Mouse (Mus musculus): ENCODE measurements around the gene Sh2d4b. TPM values are rescaled to one million over a fixed set of nuclear protein-coding genes. Genes with fewer than 3 reads are reported as not detected.
A peak's percentile ranks its signal among the peaks of the same experiment; 100 is the strongest.

The Sh2d4b gene
- polyA plus RNA-seq, 1 experiment from 2014 or later = 0.65 TPM

DNA sequence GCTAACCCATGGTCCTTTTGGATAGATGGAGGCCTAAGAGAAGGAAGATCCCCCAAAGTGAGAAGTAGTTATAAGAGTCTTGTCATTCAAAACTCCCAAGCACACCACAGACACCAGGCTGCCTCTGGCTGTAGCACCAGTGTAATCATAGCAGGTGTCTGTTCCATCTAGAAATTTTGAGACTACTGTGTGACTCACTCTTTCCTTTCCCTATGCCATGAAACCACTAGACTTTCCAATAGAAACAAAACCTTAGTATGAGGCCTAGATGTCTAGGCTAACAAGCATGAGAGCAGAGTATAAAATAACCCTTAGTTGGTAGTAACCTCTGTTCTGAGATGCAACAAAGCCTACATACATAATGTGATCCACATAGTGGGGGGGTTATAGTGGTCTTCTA is 55.7 kb downstream of the Sh2d4b start:
- H3K4me1 ChIP-seq (ENCODE audit: control insufficient read depth, insufficient read depth, low read length) = no peaks in the 10 kb centered on the region
- no peaks in the 10 kb centered on the region for H3K27me3 ChIP-seq (ENCODE audit: control insufficient read depth, insufficient read depth, low read length)
- H3K4me2 ChIP-seq (replicated peaks; ENCODE audit: low read depth, low read length) = no peak overlapping the region
- H3K27ac ChIP-seq (ENCODE audit: low read depth, low read length) = no peak overlapping the region
- no peak overlapping the region for H3K4me3 ChIP-seq (ENCODE audit: low read length)
- no peaks in the 10 kb centered on the region for H3K36me3 ChIP-seq (ENCODE audit: control insufficient read depth, insufficient read depth, low read length)
- H3K9me3 ChIP-seq (ENCODE audit: control insufficient read depth, low read length) = no peaks in the 10 kb centered on the region
- no peak overlapping the region for H3K9ac ChIP-seq (ENCODE audit: low read depth, low read length)
- no peak for ATAC-seq (ENCODE audit: low FRiP score, low TSS enrichment)

DNA sequence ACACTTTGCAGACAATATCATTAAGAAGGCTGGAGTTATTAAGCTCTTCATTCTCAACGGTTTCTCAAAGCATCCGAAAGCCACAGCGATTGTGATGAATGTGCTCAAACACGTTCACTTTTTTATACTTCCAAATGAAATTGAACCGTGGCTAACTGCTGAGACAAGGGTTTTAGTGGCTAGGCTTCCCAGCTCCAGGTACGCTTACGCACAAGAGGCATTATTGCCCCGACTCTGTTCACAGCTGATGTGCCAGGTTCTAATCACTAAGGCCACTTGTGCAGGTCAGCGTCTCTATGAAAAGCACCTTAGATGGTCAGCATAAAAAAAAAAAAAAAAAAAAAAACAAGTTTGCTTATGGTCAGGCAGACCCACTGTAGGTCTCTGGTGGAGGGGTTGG is 62.6 kb downstream of the Sh2d4b start:
- H3K4me2 ChIP-seq (replicated peaks; ENCODE audit: low read depth, low read length) = no peak overlapping the region

DNA sequence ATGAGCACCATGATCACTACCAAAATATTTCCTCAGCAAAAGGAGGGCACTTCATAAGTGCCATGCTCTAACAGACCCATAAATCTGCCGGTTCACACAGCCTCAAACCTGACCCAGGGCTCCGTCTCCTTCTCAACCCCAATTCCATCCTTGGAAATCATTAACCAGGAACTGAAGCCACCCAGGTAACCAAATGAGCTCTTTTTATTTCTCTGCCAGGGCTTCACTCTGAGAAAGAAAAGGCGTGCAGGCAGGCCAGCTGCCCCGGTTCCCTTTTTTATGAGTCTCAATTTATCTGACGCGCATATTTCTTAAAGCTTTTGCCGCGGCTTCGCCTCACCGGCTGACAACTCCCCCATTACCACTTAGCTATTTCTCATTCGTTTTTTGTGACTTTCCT is 63.0 kb downstream of the Sh2d4b start:
- Histone ChIP-seq H3K27ac (ENCODE audit: low read depth, low read length) (peak overlapping the region; percentile 47; the same call in 1 of the 2 replicates), H3K27me3 (ENCODE audit: control insufficient read depth, insufficient read depth, low read length) (no peaks in the 10 kb centered on the region), H3K4me3 (ENCODE audit: low read length) (no peak overlapping the region), H3K4me1 (ENCODE audit: control insufficient read depth, insufficient read depth, low read length) (0 out of 2 replicates have a peak, but pooled peaks cover 3% of the 10 kb centered on the region), H3K36me3 (ENCODE audit: control insufficient read depth, insufficient read depth, low read length) (no peaks in the 10 kb centered on the region), H3K4me2 (replicated peaks; ENCODE audit: low read depth, low read length) (no peak overlapping the region), H3K9me3 (ENCODE audit: control insufficient read depth, low read length) (no peaks in the 10 kb centered on the region), H3K9ac (ENCODE audit: low read depth, low read length) (no peak overlapping the region)
- peak; percentile 75; the same call in 1 of the 2 replicates for ATAC-seq (ENCODE audit: low FRiP score, low TSS enrichment)
- 28% methylated on average over 11 of the region's 11 CpGs for WGBS

More for the DNA sequence above, 62.6 kb downstream of the Sh2d4b start:
- Histone ChIP-seq H3K9me3 (ENCODE audit: control insufficient read depth, low read length) (no peaks in the 10 kb centered on the region), H3K27ac (ENCODE audit: low read depth, low read length) (peak overlapping the region; percentile 2; the same call in 1 of the 2 replicates), H3K9ac (ENCODE audit: low read depth, low read length) (no peak overlapping the region), H3K4me3 (ENCODE audit: low read length) (no peak overlapping the region), H3K27me3 (ENCODE audit: control insufficient read depth, insufficient read depth, low read length) (no peaks in the 10 kb centered on the region), H3K4me1 (ENCODE audit: control insufficient read depth, insufficient read depth, low read length) (0 out of 2 replicates have a peak, but pooled peaks cover 3% of the 10 kb centered on the region), H3K36me3 (ENCODE audit: control insufficient read depth, insufficient read depth, low read length) (no peaks in the 10 kb centered on the region)
- WGBS = 64% methylated on average over 9 of the region's 9 CpGs
- ATAC-seq (ENCODE audit: low FRiP score, low TSS enrichment) = no peak

DNA sequence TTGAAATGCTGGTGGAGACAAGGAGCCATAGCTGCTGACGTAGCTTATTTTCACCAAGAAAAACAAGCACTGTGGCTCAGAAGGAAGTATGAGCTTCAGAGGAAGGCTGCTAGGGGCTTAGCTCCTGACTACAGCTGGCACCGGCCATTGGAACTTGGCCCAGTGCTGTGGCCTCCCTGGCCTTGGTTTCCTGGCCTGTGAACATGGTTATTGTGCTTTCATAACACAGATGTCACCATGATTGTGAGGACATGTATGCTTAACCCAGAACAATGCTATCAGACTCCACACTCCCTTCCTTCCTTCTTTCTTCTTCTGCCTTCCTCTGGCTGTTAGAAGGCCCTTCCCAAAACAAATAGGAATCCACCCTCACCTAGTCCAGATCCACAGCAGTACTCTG is 75.0 kb downstream of the Sh2d4b start:
- ATAC-seq (ENCODE audit: low FRiP score, low TSS enrichment) = no peak
- 67% methylated on average over 2 of the region's 2 CpGs for WGBS
- no peaks in the 10 kb centered on the region for H3K27me3 ChIP-seq (ENCODE audit: control insufficient read depth, insufficient read depth, low read length)
- H3K4me2 ChIP-seq (replicated peaks; ENCODE audit: low read depth, low read length) = no peak overlapping the region
- H3K4me3 ChIP-seq (ENCODE audit: low read length) = no peak overlapping the region
- H3K36me3 ChIP-seq (ENCODE audit: control insufficient read depth, insufficient read depth, low read length) = no peaks in the 10 kb centered on the region
- H3K27ac ChIP-seq (ENCODE audit: low read depth, low read length) = no peak overlapping the region
- H3K9ac ChIP-seq (ENCODE audit: low read depth, low read length) = no peak overlapping the region
- no peaks in the 10 kb centered on the region for H3K4me1 ChIP-seq (ENCODE audit: control insufficient read depth, insufficient read depth, low read length)
- no peaks in the 10 kb centered on the region for H3K9me3 ChIP-seq (ENCODE audit: control insufficient read depth, low read length)

DNA sequence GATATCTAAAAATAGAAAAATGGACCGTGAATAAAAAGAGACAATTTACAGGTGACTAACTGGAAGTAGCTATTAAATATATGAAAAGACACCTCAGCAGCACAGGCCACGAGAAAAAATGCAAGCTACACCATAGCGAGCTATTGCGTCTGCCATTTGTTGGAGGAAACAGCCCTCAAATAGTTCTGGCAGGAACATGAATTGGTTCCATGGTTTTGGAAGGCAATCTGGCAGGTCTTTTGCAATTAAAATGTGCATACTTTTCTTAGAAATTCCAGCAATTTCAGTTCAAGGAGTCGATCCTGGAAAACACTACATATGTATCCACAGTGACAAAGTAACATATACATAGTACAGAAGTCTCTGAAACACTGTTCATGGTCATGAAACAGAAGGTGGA is 76.4 kb downstream of the Sh2d4b start:
- no peaks in the 10 kb centered on the region for H3K36me3 ChIP-seq (ENCODE audit: control insufficient read depth, insufficient read depth, low read length)
- H3K9ac ChIP-seq (ENCODE audit: low read depth, low read length) = no peak overlapping the region
- no peaks in the 10 kb centered on the region for H3K27me3 ChIP-seq (ENCODE audit: control insufficient read depth, insufficient read depth, low read length)
- H3K4me3 ChIP-seq (ENCODE audit: low read length) = no peak overlapping the region
- 90% methylated on average over 5 of the region's 5 CpGs for WGBS
- H3K27ac ChIP-seq (ENCODE audit: low read depth, low read length) = no peak overlapping the region
- H3K4me1 ChIP-seq (ENCODE audit: control insufficient read depth, insufficient read depth, low read length) = no peaks in the 10 kb centered on the region
- H3K4me2 ChIP-seq (replicated peaks; ENCODE audit: low read depth, low read length) = no peak overlapping the region
- no peak for ATAC-seq (ENCODE audit: low FRiP score, low TSS enrichment)
- H3K9me3 ChIP-seq (ENCODE audit: control insufficient read depth, low read length) = no peaks in the 10 kb centered on the region

DNA sequence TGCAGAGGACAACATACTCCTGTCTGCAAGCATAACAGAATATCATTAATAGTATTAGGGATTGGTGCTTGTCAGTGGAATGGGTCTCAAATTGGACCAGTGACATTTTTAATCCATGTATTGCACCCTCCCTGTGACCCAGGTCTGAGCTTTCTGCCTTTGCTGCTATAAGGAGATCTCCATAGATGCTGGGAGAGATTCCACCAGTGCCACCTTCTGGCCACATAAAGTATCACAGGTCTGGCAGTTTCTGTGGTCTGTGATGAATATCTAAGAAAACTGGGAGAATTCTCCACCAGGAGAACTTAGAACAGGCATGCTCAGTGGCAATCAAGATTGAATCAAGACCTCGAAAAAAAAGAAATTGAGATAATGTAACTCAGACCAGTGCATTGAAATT is 101.5 kb downstream of the Sh2d4b start:
- H3K9me3 ChIP-seq (ENCODE audit: control insufficient read depth, low read length) = no peaks in the 10 kb centered on the region
- H3K9ac ChIP-seq (ENCODE audit: low read depth, low read length) = no peak overlapping the region
- no peak overlapping the region for H3K27ac ChIP-seq (ENCODE audit: low read depth, low read length)
- H3K36me3 ChIP-seq (ENCODE audit: control insufficient read depth, insufficient read depth, low read length) = no peaks in the 10 kb centered on the region
- WGBS = 51% methylated on average over 1 of the region's 1 CpGs
- no peak overlapping the region for H3K4me2 ChIP-seq (replicated peaks; ENCODE audit: low read depth, low read length)
- no peaks in the 10 kb centered on the region for H3K4me1 ChIP-seq (ENCODE audit: control insufficient read depth, insufficient read depth, low read length)
- H3K27me3 ChIP-seq (ENCODE audit: control insufficient read depth, insufficient read depth, low read length) = no peaks in the 10 kb centered on the region
- no peak overlapping the region for H3K4me3 ChIP-seq (ENCODE audit: low read length)
- ATAC-seq (ENCODE audit: low FRiP score, low TSS enrichment) = peak; percentile 28; the same call in 1 of the 2 replicates

DNA sequence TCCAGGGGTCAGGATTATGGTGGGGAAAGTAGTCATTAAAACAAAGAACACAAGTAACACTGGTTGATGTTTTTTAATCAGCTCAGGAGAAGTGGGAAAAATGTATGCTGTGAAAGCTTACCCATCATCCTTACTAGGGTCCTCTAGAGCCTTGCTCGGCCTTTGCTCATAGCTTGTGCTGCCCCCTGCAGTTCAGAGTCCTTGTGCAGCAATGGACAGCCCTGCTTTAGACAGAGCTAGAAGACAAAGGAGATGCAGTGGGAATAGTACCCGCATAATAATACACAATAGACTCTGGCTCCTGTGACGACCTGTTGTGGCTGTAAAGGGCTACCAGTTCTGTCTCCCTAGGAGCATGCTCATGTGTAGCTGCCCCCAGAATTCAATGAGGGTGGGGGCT is 104.0 kb downstream of the Sh2d4b start:
- Histone ChIP-seq H3K4me3 (ENCODE audit: low read length) (no peak overlapping the region), H3K27me3 (ENCODE audit: control insufficient read depth, insufficient read depth, low read length) (no peaks in the 10 kb centered on the region), H3K27ac (ENCODE audit: low read depth, low read length) (no peak overlapping the region), H3K4me1 (ENCODE audit: control insufficient read depth, insufficient read depth, low read length) (no peaks in the 10 kb centered on the region), H3K9ac (ENCODE audit: low read depth, low read length) (no peak overlapping the region), H3K9me3 (ENCODE audit: control insufficient read depth, low read length) (no peaks in the 10 kb centered on the region), H3K36me3 (ENCODE audit: control insufficient read depth, insufficient read depth, low read length) (no peaks in the 10 kb centered on the region), H3K4me2 (replicated peaks; ENCODE audit: low read depth, low read length) (no peak overlapping the region)
- 35% methylated on average over 3 of the region's 3 CpGs for WGBS
- peak; percentile 75; the same call in 1 of the 2 replicates for ATAC-seq (ENCODE audit: low FRiP score, low TSS enrichment)

DNA sequence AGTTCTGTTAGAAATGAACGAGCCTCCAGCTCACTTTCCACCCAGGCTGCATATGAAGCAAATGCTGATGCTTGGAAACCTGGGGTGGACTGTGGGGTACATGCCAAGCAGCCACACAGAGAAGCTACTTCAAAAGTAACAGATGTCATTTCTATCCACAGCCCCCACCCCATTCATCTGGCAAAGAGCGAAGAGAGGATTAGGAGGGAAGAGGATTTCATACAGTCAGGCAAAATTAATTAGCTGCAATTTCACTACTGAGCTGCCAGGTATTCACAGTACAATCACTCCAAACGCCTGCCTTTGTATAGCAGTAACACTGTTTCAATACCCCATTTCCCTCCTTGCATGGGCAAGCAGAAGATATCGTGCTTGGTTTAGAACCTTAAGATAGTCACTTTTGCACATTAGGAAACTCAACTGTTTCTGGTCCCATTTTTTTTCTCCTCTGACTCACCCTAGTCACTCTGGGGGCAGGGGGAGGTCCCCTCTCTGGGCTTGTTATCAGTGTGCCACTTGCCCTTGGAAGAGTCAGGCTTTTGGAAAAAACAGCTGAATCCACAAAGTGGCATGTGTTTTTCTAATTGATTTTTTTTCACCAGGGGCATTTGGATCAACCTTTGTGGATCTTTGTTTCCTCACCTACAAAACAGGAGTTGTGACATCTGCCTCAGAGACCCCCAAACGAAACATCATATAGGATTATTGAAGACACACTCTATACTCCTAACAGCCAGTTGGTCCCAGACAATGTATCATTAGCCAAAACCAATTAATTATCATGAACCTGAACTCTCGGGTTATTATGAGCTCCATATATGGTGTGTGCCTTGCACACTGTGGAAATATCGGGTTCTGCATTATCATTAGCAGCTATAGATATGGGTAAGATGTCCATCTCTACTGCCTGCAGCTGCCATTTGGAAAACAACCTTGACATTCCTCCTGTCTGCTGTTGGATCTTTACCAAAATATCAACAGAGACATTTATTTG is 123.7 kb downstream of the Sh2d4b start:
- H3K36me3 ChIP-seq (ENCODE audit: control insufficient read depth, insufficient read depth, low read length) = no peaks in the 10 kb centered on the region
- no peak for ATAC-seq (ENCODE audit: low FRiP score, low TSS enrichment)
- 76% methylated on average over 7 of the region's 7 CpGs for WGBS

More for the DNA sequence above, 123.7 kb downstream of the Sh2d4b start:
- no peak overlapping the region for H3K9ac ChIP-seq (ENCODE audit: low read depth, low read length)
- no peak overlapping the region for H3K4me3 ChIP-seq (ENCODE audit: low read length)
- no peaks in the 10 kb centered on the region for H3K4me1 ChIP-seq (ENCODE audit: control insufficient read depth, insufficient read depth, low read length)
- no peak overlapping the region for H3K4me2 ChIP-seq (replicated peaks; ENCODE audit: low read depth, low read length)
- no peak overlapping the region for H3K27ac ChIP-seq (ENCODE audit: low read depth, low read length)
- H3K27me3 ChIP-seq (ENCODE audit: control insufficient read depth, insufficient read depth, low read length) = no peaks in the 10 kb centered on the region
- no peaks in the 10 kb centered on the region for H3K9me3 ChIP-seq (ENCODE audit: control insufficient read depth, low read length)

Measured in kidney, embryonic 14.5 days (tissue).